Mouse (Mus musculus) stomach, embryonic 16.5 days (tissue): ENCODE results near the gene Rps6ka1. TPM values are rescaled to one million over a fixed set of nuclear protein-coding genes. Genes with fewer than 3 reads are reported as not detected.

Experiments
- ATAC-seq: fragments of 200-750 bp; cut with Nextera tagmentation; 2 replicates; pipeline ENCODE4 v1.8.0; 2017; ENCODE audit warnings: moderate number of reproducible peaks, moderate TSS enrichment; ENCODE audit not compliant: insufficient read depth, low FRiP score
- H3K27ac ChIP-seq: fragments of 300-500 bp; sonication (generic); 2 replicates; pipeline ENCODE4 v1.5.1; 2014; ENCODE audit warnings: low read length
- H3K27me3 ChIP-seq: fragments of 300-500 bp; sonication (generic); 2 replicates; pipeline ENCODE4 v1.6.1; 2014; ENCODE audit warnings: low read length, control low read depth, mixed read lengths; ENCODE audit not compliant: control insufficient read depth, insufficient read depth
- H3K36me3 ChIP-seq: fragments of 300-500 bp; sonication (generic); 2 replicates; pipeline ENCODE4 v1.6.1; 2014; ENCODE audit warnings: low read length; ENCODE audit not compliant: control insufficient read depth, insufficient read depth
- H3K4me1 ChIP-seq: fragments of 300-500 bp; sonication (generic); 2 replicates; pipeline ENCODE4 v1.6.1; 2014; ENCODE audit warnings: low read length, control low read depth, mixed read lengths; ENCODE audit not compliant: control insufficient read depth, insufficient read depth
- H3K4me2 ChIP-seq: fragments of 300-500 bp; sonication (generic); 2 replicates; pipeline ENCODE4 v1.6.1; 2014; ENCODE audit warnings: low read depth, low read length, mixed read lengths
- H3K4me3 ChIP-seq: fragments of 300-500 bp; sonication (generic); replicated peaks from 2 replicates; pipeline ENCODE4 v1.5.1; 2014; ENCODE audit warnings: mild to moderate bottlenecking, low read length
- H3K9ac ChIP-seq: fragments of 300-500 bp; sonication (generic); 2 replicates; pipeline ENCODE4 v1.6.1; 2014; ENCODE audit warnings: low read length
- H3K9me3 ChIP-seq: fragments of 300-500 bp; sonication (generic); replicated peaks from 2 replicates; pipeline ENCODE4 v1.6.1; 2016; ENCODE audit warnings: low read length, control low read depth; ENCODE audit not compliant: control insufficient read depth
- WGBS: fragments of 180-500 bp; shearing (Covaris S2); extraction: QIAGEN DNeasy Blood & Tissue Kit; methylation state at CpG from one replicate; pipeline ENCODE4 v1.1.7; 2014; 5-methylcytosine and 5-hydroxymethylcytosine counted together
- polyA plus RNA-seq: library from polyadenylated mRNA; unstranded; fragments of >200 nt; fragmentation: Nextera tagmentation; extraction: Ambion mirVana; gene quantifications from 2 replicates; pipeline ENCODE4 v1.2.1, GENCODE M21; 2015

Gene Rps6ka1
- polyA plus RNA-seq, 1 experiment from 2014 or later, result 69.2 TPM

DNA sequence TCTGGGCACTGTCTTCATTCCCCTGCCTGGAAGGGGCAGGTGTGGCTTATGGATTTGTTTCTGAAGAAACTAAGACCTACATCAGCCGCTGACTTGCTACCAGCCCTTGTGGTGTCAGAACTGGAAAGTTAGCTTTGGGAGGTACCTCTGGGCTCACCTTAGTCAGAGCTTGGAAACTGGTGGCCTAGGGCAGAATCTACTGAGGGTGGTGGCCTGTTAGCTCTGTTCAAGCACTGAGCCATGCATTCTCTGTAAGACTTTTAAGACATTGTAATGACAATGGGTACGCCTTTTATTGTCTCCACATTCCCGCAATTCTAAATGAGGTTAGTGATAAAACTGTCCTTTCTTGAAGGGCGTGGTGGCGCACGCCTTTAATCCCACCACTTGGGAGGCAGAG lies 12.8 kb upstream of the Rps6ka1 start:
- Histone ChIP-seq H3K36me3 (no peaks in the 10 kb centered on the region), H3K9me3 (no peaks in the 10 kb centered on the region), H3K4me2 (no peak overlapping the region), H3K4me1 (peaks cover 9% of the 10 kb centered on the region; the same call in 1 of the 2 replicates), H3K4me3 (no peak overlapping the region), H3K27ac (no peak overlapping the region), H3K9ac (no peak overlapping the region), H3K27me3 (no peaks in the 10 kb centered on the region)
- ATAC-seq, result no peak
- WGBS, result 88% methylated on average over 6 of the region's 6 CpGs

DNA sequence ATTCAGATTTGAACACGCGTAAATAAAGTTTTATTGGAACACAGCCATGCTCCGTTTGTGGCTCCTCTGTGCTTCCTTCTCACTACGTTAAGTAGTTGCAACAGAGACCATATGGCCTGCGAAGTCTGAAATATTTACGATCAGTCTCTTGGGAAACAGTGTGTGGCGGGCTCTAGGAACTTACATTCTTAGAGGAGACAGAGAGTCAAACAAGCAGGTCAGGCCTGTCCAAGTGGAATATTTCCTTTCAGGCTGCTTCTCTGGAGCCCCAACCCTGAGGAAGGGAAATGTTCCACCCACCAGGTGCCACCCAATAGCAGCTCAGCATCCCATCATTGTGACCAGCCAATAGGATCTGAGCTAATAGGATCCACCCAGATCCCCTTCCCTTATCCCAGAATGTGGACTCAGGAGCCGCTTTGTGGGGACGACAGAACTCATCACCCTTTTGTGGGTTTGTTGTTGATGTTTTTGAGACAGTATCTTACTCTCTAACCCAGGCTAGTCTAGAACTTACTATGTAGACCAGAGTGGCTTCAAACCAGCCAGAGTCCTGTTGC lies 11.7 kb upstream of the Rps6ka1 start:
- H3K27ac ChIP-seq, result peak overlapping the region; percentile 16; the same call in 1 of the 2 replicates
- 46% methylated on average over 9 of the region's 9 CpGs for WGBS
- no peaks in the 10 kb centered on the region for H3K27me3 ChIP-seq
- no peaks in the 10 kb centered on the region for H3K36me3 ChIP-seq
- no peak overlapping the region for H3K9ac ChIP-seq
- H3K4me1 ChIP-seq, result peaks cover 9% of the 10 kb centered on the region; the same call in 1 of the 2 replicates
- H3K4me3 ChIP-seq, result 0 out of 2 replicates have a peak overlapping the region, but pooled peaks have one; percentile 2
- no peak overlapping the region for H3K4me2 ChIP-seq
- no peak for ATAC-seq
- no peaks in the 10 kb centered on the region for H3K9me3 ChIP-seq

GRCm38 (mm10) chr4:133898151-133898550 lies 10.6 kb upstream of the Rps6ka1 start:
- Histone ChIP-seq H3K4me3 (no peak overlapping the region), H3K27ac (peak overlapping the region; percentile 73), H3K4me1 (peaks cover 9% of the 10 kb centered on the region; the same call in 1 of the 2 replicates), H3K4me2 (no peak overlapping the region), H3K36me3 (no peaks in the 10 kb centered on the region), H3K27me3 (no peaks in the 10 kb centered on the region), H3K9ac (no peak overlapping the region), H3K9me3 (no peaks in the 10 kb centered on the region)
- ATAC-seq, result peak; percentile 65
- 27% methylated on average over 6 of the region's 6 CpGs for WGBS

DNA sequence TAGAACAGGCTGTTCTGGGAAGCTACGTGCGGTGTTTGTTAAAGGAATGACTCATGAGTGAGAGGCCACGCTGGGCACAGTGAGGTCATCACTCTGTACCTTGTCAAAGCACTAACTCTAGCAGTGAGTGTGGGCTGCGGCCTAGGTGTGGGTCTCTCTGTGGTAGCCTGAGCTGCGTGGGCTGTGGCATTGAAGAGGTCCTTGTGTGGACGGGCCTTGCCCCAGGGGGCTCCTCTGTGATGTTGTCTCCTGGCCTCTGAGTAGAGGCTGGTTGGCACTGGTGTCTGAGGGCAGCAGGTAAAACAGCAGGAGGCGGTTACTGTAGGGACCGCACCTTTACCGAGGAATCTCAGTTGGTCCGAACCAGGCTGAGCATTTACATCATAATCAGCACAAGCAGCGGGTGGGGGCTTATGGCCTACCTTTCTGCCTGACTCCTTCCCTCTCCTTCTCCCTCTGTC lies 9.9 kb upstream of the Rps6ka1 start:
- WGBS, result 48% methylated on average over 11 of the region's 11 CpGs

GRCm38 (mm10) chr4:133896984-133897383 lies 9.4 kb upstream of the Rps6ka1 start:
- WGBS, result 79% methylated on average over 1 of the region's 1 CpGs
- Histone ChIP-seq H3K4me3 (no peak overlapping the region), H3K4me2 (no peak overlapping the region), H3K27me3 (no peaks in the 10 kb centered on the region), H3K36me3 (no peaks in the 10 kb centered on the region), H3K9me3 (no peaks in the 10 kb centered on the region), H3K4me1 (peaks cover 9% of the 10 kb centered on the region; the same call in 1 of the 2 replicates), H3K9ac (no peak overlapping the region), H3K27ac (peak overlapping the region; percentile 73)
- no peak for ATAC-seq

More for the DNA sequence above, 9.9 kb upstream of the Rps6ka1 start:
- no peaks in the 10 kb centered on the region for H3K27me3 ChIP-seq
- H3K9ac ChIP-seq, result peak overlapping the region; percentile 20; the same call in 1 of the 2 replicates
- H3K9me3 ChIP-seq, result no peaks in the 10 kb centered on the region
- H3K4me1 ChIP-seq, result peaks cover 9% of the 10 kb centered on the region; the same call in 1 of the 2 replicates
- peak; percentile 75 for ATAC-seq
- H3K4me2 ChIP-seq, result no peak overlapping the region
- no peaks in the 10 kb centered on the region for H3K36me3 ChIP-seq
- peak overlapping the region; percentile 73 for H3K27ac ChIP-seq
- no peak overlapping the region for H3K4me3 ChIP-seq

DNA sequence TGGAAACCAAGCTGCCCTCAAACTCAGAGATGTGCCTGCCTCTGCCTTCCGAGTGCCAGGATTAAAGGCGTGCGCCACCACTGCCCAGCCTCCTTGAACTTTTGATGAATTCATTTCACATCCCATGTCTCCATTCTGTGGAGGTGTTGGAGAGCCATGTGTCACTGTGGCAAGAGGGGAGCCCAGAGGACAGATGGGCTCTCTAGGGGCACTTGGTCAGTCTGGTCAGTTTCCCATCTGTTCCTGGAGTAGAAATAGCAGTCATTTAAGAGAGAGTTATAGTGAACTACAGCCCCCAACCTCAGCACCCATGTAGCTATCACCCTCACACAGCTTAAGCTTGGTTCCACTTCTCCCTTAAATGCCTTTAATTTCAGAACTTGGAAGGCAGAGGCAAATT lies 8.4 kb upstream of the Rps6ka1 start:
- Histone ChIP-seq H3K36me3 (no peaks in the 10 kb centered on the region), H3K27me3 (no peaks in the 10 kb centered on the region), H3K4me1 (peaks cover 9% of the 10 kb centered on the region; the same call in 1 of the 2 replicates), H3K9ac (no peak overlapping the region), H3K4me3 (no peak overlapping the region), H3K9me3 (no peaks in the 10 kb centered on the region), H3K4me2 (no peak overlapping the region), H3K27ac (no peak overlapping the region)
- ATAC-seq, result no peak
- WGBS, result 94% methylated on average over 3 of the region's 3 CpGs

- ATAC-seq, result peak; percentile 30; the same call in 1 of the 2 replicates
- under 1% methylated on average over 31 of the region's 32 CpGs for WGBS
- Histone ChIP-seq H3K9ac (peak overlapping the region; percentile 90), H3K36me3 (no peaks in the 10 kb centered on the region), H3K9me3 (no peaks in the 10 kb centered on the region), H3K4me1 (peaks cover 7% of the 10 kb centered on the region), H3K4me3 (peak overlapping the region; percentile 78), H3K27ac (peak overlapping the region; percentile 92), H3K4me2 (peak overlapping the region; percentile 67), H3K27me3 (no peaks in the 10 kb centered on the region)
Observed at GRCm38 (mm10) chr4:133887249-133887648, 348 bp downstream of the Rps6ka1 start.

DNA sequence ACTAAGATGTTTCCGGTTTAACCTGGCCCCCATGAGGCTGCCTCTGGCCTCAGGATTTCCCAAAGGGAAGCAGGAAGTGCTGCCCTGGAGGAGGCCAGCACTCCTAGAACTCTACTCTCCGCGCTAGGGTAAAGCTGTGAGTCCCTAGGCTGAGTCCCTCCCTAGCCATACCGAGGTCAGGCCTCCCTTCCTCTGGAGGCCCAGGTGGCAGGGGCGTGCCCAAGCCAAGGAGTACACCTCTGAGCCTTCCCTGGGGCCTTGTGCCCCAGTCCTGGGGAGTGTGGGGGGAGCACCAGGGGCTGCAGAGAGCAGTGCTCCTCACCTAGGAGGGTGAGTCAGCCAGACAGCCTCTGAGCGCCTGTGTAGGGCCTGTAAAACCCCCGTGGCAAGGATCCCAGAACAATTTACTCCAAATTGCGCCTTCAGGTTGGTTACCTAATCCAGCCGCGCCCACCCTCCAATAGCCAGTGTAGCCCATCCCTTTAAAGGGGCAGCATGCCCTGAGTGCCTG lies 1.6 kb downstream of the Rps6ka1 start:
- peak overlapping the region; percentile 92 for H3K27ac ChIP-seq
- no peaks in the 10 kb centered on the region for H3K36me3 ChIP-seq
- peak overlapping the region; percentile 90 for H3K9ac ChIP-seq
- H3K4me1 ChIP-seq, result peaks cover 11% of the 10 kb centered on the region
- H3K27me3 ChIP-seq, result no peaks in the 10 kb centered on the region
- 16% methylated on average over 10 of the region's 10 CpGs for WGBS
- peak overlapping the region; percentile 78 for H3K4me3 ChIP-seq
- ATAC-seq, result peak; percentile 72
- no peaks in the 10 kb centered on the region for H3K9me3 ChIP-seq
- peak overlapping the region; percentile 67 for H3K4me2 ChIP-seq

DNA sequence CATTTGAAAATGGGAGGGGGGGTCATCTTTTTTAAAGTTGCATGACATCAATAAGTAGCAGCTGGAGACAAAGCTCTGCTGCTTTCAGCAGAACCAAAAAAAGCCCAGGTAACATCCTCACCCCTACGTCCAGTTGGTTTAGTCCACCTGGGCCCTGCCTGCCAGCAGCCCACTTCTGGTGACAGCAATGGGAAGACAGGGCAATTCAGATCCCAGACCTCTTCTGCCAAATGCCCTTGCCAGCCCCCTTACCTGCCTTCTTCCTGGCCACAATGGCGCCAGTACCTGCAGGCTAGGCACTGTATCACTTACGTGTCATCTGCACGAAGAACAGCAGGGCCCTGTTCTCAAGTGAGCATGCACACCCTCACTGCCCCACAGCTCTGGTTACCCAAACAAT lies 2.3 kb downstream of the Rps6ka1 start:
- 65% methylated on average over 4 of the region's 4 CpGs for WGBS
- Histone ChIP-seq H3K9ac (peak overlapping the region; percentile 90), H3K4me2 (peak overlapping the region; percentile 67), H3K4me3 (peak overlapping the region; percentile 78), H3K4me1 (peaks cover 11% of the 10 kb centered on the region), H3K27ac (peak overlapping the region; percentile 92), H3K9me3 (no peaks in the 10 kb centered on the region), H3K27me3 (no peaks in the 10 kb centered on the region), H3K36me3 (no peaks in the 10 kb centered on the region)
- ATAC-seq, result no peak
